Mouse (Mus musculus): ENCODE measurements around the gene Ptch1.

- TF ChIP-seq CTCF (IDR thresholded peaks at IDR 0.05; ENCODE audit: low read depth) (no peak), EP300 (IDR thresholded peaks at IDR 0.05; ENCODE audit: low read depth) (no peak)
Measured at GRCm38 (mm10) chr13:63595869-63596268, 22.5 kb upstream of the Ptch1 start.

Measured in liver, postnatal 0 days (tissue).